Mouse (Mus musculus): ENCODE results near the gene Osbpl7.

Osbpl7 gene

GRCm38 (mm10) chr11:97083401-97084140 is 33.1 kb downstream of the Osbpl7 start:
- no peak for DNase-seq

- no peak for DNase-seq
Observed at GRCm38 (mm10) chr11:97084821-97085505, 34.5 kb downstream of the Osbpl7 start.

GRCm38 (mm10) chr11:97086365-97086764 is 35.9 kb downstream of the Osbpl7 start:
- no peak for DNase-seq

- no peak for DNase-seq
Observed at GRCm38 (mm10) chr11:97094600-97094999, 44.2 kb downstream of the Osbpl7 start.

GRCm38 (mm10) chr11:97098791-97099190 is 48.4 kb downstream of the Osbpl7 start:
- DNase-seq, result no peak

- DNase-seq, result peak; percentile 61
Observed at GRCm38 (mm10) chr11:97101722-97102121, 51.3 kb downstream of the Osbpl7 start.

GRCm38 (mm10) chr11:97103163-97104090 is 53.0 kb downstream of the Osbpl7 start:
- no peak for DNase-seq

GRCm38 (mm10) chr11:97104091-97104483 is 53.7 kb downstream of the Osbpl7 start:
- no peak for DNase-seq

- no peak for DNase-seq
Observed at GRCm38 (mm10) chr11:97108976-97109375, 58.5 kb downstream of the Osbpl7 start.

GRCm38 (mm10) chr11:97112519-97113125 is 62.2 kb downstream of the Osbpl7 start:
- no peak for DNase-seq

GRCm38 (mm10) chr11:97114671-97115601 is 64.5 kb downstream of the Osbpl7 start, which contains the start of gene Tbx21:
TSS of gene Tbx21 (minus strand) at chr11:97115331.
- no peak for DNase-seq

- no peak for DNase-seq
Observed at GRCm38 (mm10) chr11:97115797-97116196, 65.4 kb downstream of the Osbpl7 start.
